Mouse (Mus musculus) MEL (cell line): ENCODE data around the gene Ptpro. TPM values are rescaled to one million over a fixed set of nuclear protein-coding genes. Genes with fewer than 3 reads are reported as not detected.

Experiments used
- DNase-seq: peaks from one replicate; pipeline ENCODE4 v3.0.0; 2011; ENCODE audit warnings: low read depth, low spot score
- H3K27ac ChIP-seq: 2 replicates; pipeline ENCODE4 v1.5.1; 2012; ENCODE audit warnings: low read depth, mild to moderate bottlenecking, control low read depth, low read length, moderate library complexity; ENCODE audit not compliant: control insufficient read depth
- H3K27me3 ChIP-seq, 2 experiments: fragments of 150-350 bp in 1 of 2; sonication (generic) in 1 of 2; 2 replicates each; pipeline ENCODE4 v1.6.1; 2012; ENCODE audit warnings: low read length in 2 of 2, mild to moderate bottlenecking in 2 of 2, improper control_type of control experiment in 1 of 2, moderate library complexity in 1 of 2; ENCODE audit not compliant: insufficient read depth in 2 of 2, control insufficient read depth in 1 of 2
- H3K36me3 ChIP-seq, 2 experiments: 2 replicates each; pipeline ENCODE4 v1.6.1; 2012 to 2014; ENCODE audit warnings: low read length in 2 of 2, improper control_type of control experiment in 1 of 2, inconsistent platforms in 1 of 2, mild to moderate bottlenecking in 1 of 2; ENCODE audit not compliant: insufficient read depth in 2 of 2, control insufficient read depth in 1 of 2
- H3K4me1 ChIP-seq, 2 experiments: fragments of 150-350 bp in 1 of 2; sonication (generic) in 1 of 2; 2 replicates each; pipeline ENCODE4 v1.6.1; 2012; ENCODE audit warnings: low read length in 2 of 2, improper control_type of control experiment in 1 of 2, mild to moderate bottlenecking in 1 of 2; ENCODE audit not compliant: insufficient read depth in 2 of 2, control insufficient read depth in 1 of 2
- H3K4me3 ChIP-seq, 2 experiments: fragments of 150-350 bp in 1 of 2; sonication (generic) in 1 of 2; 2 replicates each; pipeline ENCODE4 v1.5.1; 2012; ENCODE audit warnings: low read depth in 2 of 2, low read length in 2 of 2, mild to moderate bottlenecking in 2 of 2, moderate library complexity in 2 of 2, control low read depth in 1 of 2, improper control_type of control experiment in 1 of 2; ENCODE audit not compliant: control insufficient read depth in 1 of 2, insufficient read depth in 1 of 2
- H3K79me2 ChIP-seq: 2 replicates; pipeline ENCODE4 v1.6.1; 2012; ENCODE audit warnings: mild to moderate bottlenecking, low read length, moderate library complexity; ENCODE audit not compliant: control insufficient read depth, poor library complexity, insufficient read depth
- H3K9ac ChIP-seq: 2 replicates; pipeline ENCODE4 v1.6.1; 2012; ENCODE audit warnings: low read depth, mild to moderate bottlenecking, control low read depth, low read length, moderate library complexity; ENCODE audit not compliant: control insufficient read depth, poor library complexity, severe bottlenecking
- H3K9me3 ChIP-seq: fragments of 150-350 bp; sonication (generic); replicated peaks from 2 replicates; pipeline ENCODE4 v1.6.1; 2012; ENCODE audit warnings: mild to moderate bottlenecking, low read length, improper control_type of control experiment, moderate library complexity; ENCODE audit not compliant: insufficient read depth
- CHD1 ChIP-seq: IDR thresholded peaks from 2 replicates; pipeline ENCODE4 v1.6.1; 2012; ENCODE audit warnings: low read depth, mild to moderate bottlenecking, inconsistent platforms, low read length, improper control_type of control experiment
- CTCF ChIP-seq, 3 experiments: IDR thresholded peaks in 2 of 3; conservative IDR thresholded peaks in 1 of 3; 2 replicates each; pipeline ENCODE4 v1.5.1; 2011 to 2012; ENCODE audit warnings: low read length in 3 of 3, low read depth in 2 of 3, mild to moderate bottlenecking in 2 of 3, improper control_type of control experiment in 1 of 3, inconsistent platforms in 1 of 3, mixed read lengths in 1 of 3, moderate library complexity in 1 of 3; ENCODE audit not compliant: control insufficient read depth in 1 of 3, insufficient read depth in 1 of 3, poor library complexity in 1 of 3, severe bottlenecking in 1 of 3
- GABPA ChIP-seq: IDR thresholded peaks from 2 replicates; pipeline ENCODE4 v1.6.1; 2012; ENCODE audit warnings: low read depth, mild to moderate bottlenecking, inconsistent platforms, low read length, improper control_type of control experiment, moderate library complexity
- GATA1 ChIP-seq: IDR thresholded peaks from 2 replicates; pipeline ENCODE4 v1.6.1; 2011; ENCODE audit warnings: low read depth, low read length, improper control_type of control experiment
- HCFC1 ChIP-seq: IDR thresholded peaks from 2 replicates; pipeline ENCODE4 v1.6.1; 2012; ENCODE audit warnings: low read depth, mild to moderate bottlenecking, inconsistent platforms, low read length, improper control_type of control experiment, moderate library complexity
- KAT2A ChIP-seq: conservative IDR thresholded peaks from 2 replicates; pipeline ENCODE4 v1.6.1; 2012; ENCODE audit warnings: low read depth, low read length, improper control_type of control experiment, inconsistent platforms
- MAFK ChIP-seq: IDR thresholded peaks from 2 replicates; pipeline ENCODE4 v1.6.1; 2011; ENCODE audit warnings: low read depth, mild to moderate bottlenecking, low read length, improper control_type of control experiment, borderline replicate concordance
- MAX ChIP-seq: IDR thresholded peaks from 2 replicates; pipeline ENCODE4 v1.6.1; 2011; ENCODE audit warnings: low read length, improper control_type of control experiment
- MAZ ChIP-seq: IDR thresholded peaks from 2 replicates; pipeline ENCODE4 v1.6.1; 2012; ENCODE audit warnings: low read depth, mild to moderate bottlenecking, inconsistent platforms, low read length, improper control_type of control experiment
- MXI1 ChIP-seq: IDR thresholded peaks from 2 replicates; pipeline ENCODE4 v1.6.1; 2011; ENCODE audit warnings: mild to moderate bottlenecking, low read depth, low read length, improper control_type of control experiment
- MYB ChIP-seq: IDR thresholded peaks from 2 replicates; pipeline ENCODE4 v1.6.1; 2011; ENCODE audit warnings: mild to moderate bottlenecking, low read depth, low read length, improper control_type of control experiment
- NRF1 ChIP-seq: IDR thresholded peaks from 2 replicates; pipeline ENCODE4 v1.6.1; 2014; ENCODE audit warnings: low read depth, mild to moderate bottlenecking, inconsistent platforms, low read length, improper control_type of control experiment, moderate library complexity; ENCODE audit not compliant: poor library complexity, insufficient read depth, severe bottlenecking
- POLR2A ChIP-seq, 2 experiments: IDR thresholded peaks; 2 replicates each; pipeline ENCODE4 v1.6.1; 2011 to 2012; ENCODE audit warnings: low read length in 2 of 2, mild to moderate bottlenecking in 2 of 2, control low read depth in 1 of 2, improper control_type of control experiment in 1 of 2, low read depth in 1 of 2, moderate library complexity in 1 of 2; ENCODE audit not compliant: control insufficient read depth in 1 of 2, insufficient read depth in 1 of 2, poor library complexity in 1 of 2
- POLR2AphosphoS5 ChIP-seq: IDR thresholded peaks from 2 replicates; pipeline ENCODE4 v1.6.1; 2012; ENCODE audit warnings: low read depth, borderline replicate concordance, mild to moderate bottlenecking, inconsistent platforms, low read length, moderate library complexity, mixed read lengths
- RCOR1 ChIP-seq: IDR thresholded peaks from 2 replicates; pipeline ENCODE4 v1.6.1; 2012; ENCODE audit warnings: low read depth, mild to moderate bottlenecking, inconsistent platforms, low read length, improper control_type of control experiment
- SMC3 ChIP-seq: IDR thresholded peaks from 2 replicates; pipeline ENCODE4 v1.6.1; 2011; ENCODE audit warnings: low read depth, low read length, improper control_type of control experiment
- TAL1 ChIP-seq: IDR thresholded peaks from 2 replicates; pipeline ENCODE4 v1.6.1; 2012; ENCODE audit warnings: mild to moderate bottlenecking, inconsistent platforms, low read length, moderate library complexity, mixed read lengths
- TBP ChIP-seq: IDR thresholded peaks from 2 replicates; pipeline ENCODE4 v1.8.0; 2011; ENCODE audit warnings: low read depth, low read length, improper control_type of control experiment
- USF1 ChIP-seq: IDR thresholded peaks from 2 replicates; pipeline ENCODE4 v1.6.1; 2014; ENCODE audit warnings: low read depth, mild to moderate bottlenecking, inconsistent platforms, low read length, improper control_type of control experiment, moderate library complexity
- USF2 ChIP-seq, 2 experiments: IDR thresholded peaks; 2 replicates each; pipeline ENCODE4 v1.6.1; 2011 to 2012; ENCODE audit warnings: improper control_type of control experiment in 2 of 2, low read length in 2 of 2, borderline replicate concordance in 1 of 2, inconsistent platforms in 1 of 2, low read depth in 1 of 2, mild to moderate bottlenecking in 1 of 2; ENCODE audit not compliant: insufficient read depth in 1 of 2
- ZKSCAN1 ChIP-seq: IDR thresholded peaks from 2 replicates; pipeline ENCODE4 v1.6.1; 2012; ENCODE audit warnings: low read depth, mild to moderate bottlenecking, inconsistent platforms, low read length, improper control_type of control experiment, moderate library complexity
- ZMIZ1 ChIP-seq: IDR thresholded peaks from 2 replicates; pipeline ENCODE4 v1.6.1; 2012; ENCODE audit warnings: low read depth, mild to moderate bottlenecking, inconsistent platforms, low read length, improper control_type of control experiment, moderate library complexity
- ZNF384 ChIP-seq: IDR thresholded peaks from 2 replicates; pipeline ENCODE4 v1.6.1; 2012; ENCODE audit warnings: low read depth, mild to moderate bottlenecking, inconsistent platforms, low read length, improper control_type of control experiment
- polyA plus RNA-seq, 2 experiments: library from polyadenylated mRNA; stranded (reverse) in 1 of 2; unstranded in 1 of 2; fragments of >175 nt in 1 of 2; fragments of >200 nt in 1 of 2; gene quantifications; 2 replicates each; pipeline versions ENCODE4 v1.2.1 to v1.2.4; 2012; ENCODE audit warnings: low replicate concordance in 2 of 2, low read depth in 1 of 2; ENCODE audit not compliant: insufficient read length in 2 of 2, insufficient read depth in 1 of 2, missing spikeins in 1 of 2
- total RNA-seq: library from RNA; depleted of rRNA; stranded (reverse); fragments of 300-350 nt; gene quantifications from 2 replicates; pipeline ENCODE4 v1.2.3, GENCODE M21; 2012

Gene Ptpro
- total and polyA plus RNA-seq, 3 experiments = not detected

DNA sequence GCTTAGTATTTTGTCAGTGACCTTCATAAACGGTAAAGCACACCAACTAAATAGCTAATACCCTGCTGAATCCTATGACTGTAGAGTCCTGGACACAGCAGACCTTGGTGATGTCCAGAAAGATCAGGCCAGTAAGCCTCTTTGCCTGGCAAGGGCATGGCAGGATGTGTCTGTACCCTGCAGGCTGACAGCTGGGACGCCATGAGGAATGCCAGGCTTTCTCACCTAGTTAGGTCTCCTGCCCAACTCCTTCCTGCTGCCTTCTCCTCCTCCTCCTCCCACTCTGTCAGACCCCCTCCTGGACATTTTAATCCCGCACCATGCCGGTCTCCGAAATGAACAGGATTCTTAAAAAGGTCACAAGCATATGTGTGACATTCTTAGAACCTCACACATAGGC, 211.7 kb downstream of the Ptpro start:
- H3K27ac ChIP-seq = no peak overlapping the region
- no peaks in the 10 kb centered on the region for H3K27me3 ChIP-seq
- no peaks in the 10 kb centered on the region for H3K79me2 ChIP-seq
- H3K9ac ChIP-seq = no peak overlapping the region
- H3K36me3 ChIP-seq = no peaks in the 10 kb centered on the region
- H3K4me3 ChIP-seq = no peak overlapping the region
- H3K4me1 ChIP-seq = no peaks in the 10 kb centered on the region
- TF ChIP-seq USF1 = no peak
- TF ChIP-seq ZNF384 = no peak
- TF ChIP-seq CTCF (IDR thresholded peaks at IDR 0.05 in 2 of 3, conservative IDR thresholded peaks at IDR 0.05 in 1 of 3; ENCODE audit: control insufficient read depth in 1 of 3, insufficient read depth in 1 of 3, low read depth in 2 of 3, low read length in 3 of 3, poor library complexity in 1 of 3, severe bottlenecking in 1 of 3) = no peak
- TF ChIP-seq ZMIZ1 = no peak
- TF ChIP-seq CHD1 = no peak
- TF ChIP-seq RCOR1 = no peak
- TF ChIP-seq TAL1 = no peak
- TF ChIP-seq GABPA = no peak
- DNase-seq = no peak
- H3K9me3 ChIP-seq = no peaks in the 10 kb centered on the region

DNA sequence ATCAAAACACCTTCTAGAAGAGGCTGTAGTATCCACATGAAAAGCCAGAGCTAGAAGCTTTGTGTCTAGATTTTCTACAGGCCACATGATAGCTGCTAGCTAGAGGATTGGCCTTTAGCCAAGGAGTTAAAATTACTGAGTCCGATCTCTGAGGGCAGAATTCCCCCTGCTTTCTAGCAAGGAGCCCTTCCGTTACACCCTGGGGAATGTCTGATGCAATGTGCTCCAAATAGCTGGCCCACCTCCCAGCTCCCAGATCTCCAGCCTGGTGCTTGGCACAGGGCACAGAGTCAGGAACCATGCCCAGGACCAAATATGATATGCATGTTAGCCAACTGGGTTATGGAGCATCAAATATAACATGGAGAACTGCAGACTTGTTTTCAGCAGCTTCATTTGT, 213.1 kb downstream of the Ptpro start:
- no peaks in the 10 kb centered on the region for H3K36me3 ChIP-seq
- no peak overlapping the region for H3K9ac ChIP-seq
- DNase-seq = no peak
- H3K79me2 ChIP-seq = no peaks in the 10 kb centered on the region
- H3K27me3 ChIP-seq = no peaks in the 10 kb centered on the region
- no peaks in the 10 kb centered on the region for H3K9me3 ChIP-seq
- H3K4me1 ChIP-seq = no peaks in the 10 kb centered on the region
- TF ChIP-seq MAZ (no peak), TBP (no peak), MYB (no peak), ZKSCAN1 (no peak), MXI1 (no peak), POLR2AphosphoS5 (no peak), POLR2A (IDR thresholded peaks at IDR 0.05; ENCODE audit: control insufficient read depth in 1 of 2, insufficient read depth in 1 of 2, low read depth in 1 of 2, low read length in 2 of 2, poor library complexity in 1 of 2) (no peak), USF2 (IDR thresholded peaks at IDR 0.05; ENCODE audit: borderline replicate concordance in 1 of 2, insufficient read depth in 1 of 2, low read depth in 1 of 2, low read length in 2 of 2) (no peak), NRF1 (no peak), MAFK (no peak), GATA1 (no peak), MAX (no peak), HCFC1 (no peak), SMC3 (no peak), ZMIZ1 (no peak), KAT2A (no peak)
- H3K27ac ChIP-seq = no peak overlapping the region
- no peak overlapping the region for H3K4me3 ChIP-seq
